Mouse (Mus musculus) erythroblast, adult 5-6 weeks (primary cell): ENCODE data around the gene Mrpl22. TPM values are rescaled to one million over a fixed set of nuclear protein-coding genes. Genes with fewer than 3 reads are reported as not detected.
"Not testable (repeated sequence)": the region's sequence is repeated elsewhere in the genome, so short reads cannot be mapped to it uniquely, and the experiment has no call there.

Source experiments
- ATAC-seq: replicated peaks from 2 replicates; pipeline ENCODE4 v1.8.0; 2016; ENCODE audit warnings: moderate number of reproducible peaks, mild to moderate bottlenecking, moderate TSS enrichment, inconsistent platforms; ENCODE audit not compliant: poor library complexity, low FRiP score, severe bottlenecking
- total RNA-seq, 2 experiments: library from RNA; stranded (forward) in 1 of 2; stranded (reverse) in 1 of 2; fragments of 150-400 nt in 1 of 2; fragments of 200-764, 138-1000 nt in 1 of 2; gene quantifications; 2 replicates each; pipeline versions ENCODE4 v1.2.3 to v1.2.4; 2015 to 2017; ENCODE audit warnings: low replicate concordance in 2 of 2

Mrpl22 gene
- total RNA-seq, 2 experiments from 2014 or later, result 7.5 to 27.7 TPM

- ATAC-seq, result peak; percentile 86
These were observed 8.1 kb downstream of the Mrpl22 start for GRCm38 (mm10) chr11:58179563-58179962.

DNA sequence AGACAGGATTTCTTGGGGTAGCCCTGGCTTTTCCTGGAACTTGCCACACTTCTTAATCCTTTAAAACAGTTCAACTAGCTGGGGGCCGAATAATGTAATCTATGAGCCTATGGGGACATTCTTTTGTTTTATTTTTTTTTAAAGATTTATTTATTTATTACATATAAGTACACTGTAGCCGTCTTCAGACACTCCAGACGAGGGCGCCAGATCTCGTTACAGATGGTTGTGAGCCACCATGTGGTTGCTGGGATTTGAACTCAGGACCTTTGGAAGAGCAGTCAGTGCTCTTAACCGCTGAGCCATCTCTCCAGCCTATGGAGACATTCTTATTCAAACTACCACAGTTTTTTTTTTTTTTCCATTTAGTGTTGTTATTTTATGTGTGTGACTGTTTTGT lies 8.5 kb downstream of the Mrpl22 start:
- ATAC-seq, result peak; percentile 33; the same call in 1 of the 2 replicates

- ATAC-seq, result no peak
These were observed 9.3 kb downstream of the Mrpl22 start for GRCm38 (mm10) chr11:58180756-58181155.

DNA sequence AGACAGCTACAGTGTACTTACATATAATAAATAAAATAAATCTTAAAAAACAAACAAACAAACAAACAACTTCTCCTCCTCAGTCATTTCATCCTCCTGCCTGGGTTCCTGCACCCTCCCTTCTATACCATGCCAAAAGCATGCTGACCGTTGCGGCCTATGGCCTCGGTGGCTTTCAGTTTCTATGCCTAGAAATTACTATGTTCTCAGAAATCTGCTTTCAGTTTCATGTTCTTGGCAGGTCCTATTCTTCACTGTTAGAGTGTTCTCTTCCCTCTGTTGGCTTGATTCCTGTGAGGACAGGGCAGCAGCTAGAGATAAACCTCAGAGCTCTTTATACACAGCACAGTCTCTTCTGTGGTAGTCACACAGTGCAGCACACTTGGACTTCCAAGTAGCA lies 12.1 kb downstream of the Mrpl22 start:
- no peak for ATAC-seq

GRCm38 (mm10) chr11:58189675-58190074 lies 18.2 kb downstream of the Mrpl22 start:
- no peak for ATAC-seq

DNA sequence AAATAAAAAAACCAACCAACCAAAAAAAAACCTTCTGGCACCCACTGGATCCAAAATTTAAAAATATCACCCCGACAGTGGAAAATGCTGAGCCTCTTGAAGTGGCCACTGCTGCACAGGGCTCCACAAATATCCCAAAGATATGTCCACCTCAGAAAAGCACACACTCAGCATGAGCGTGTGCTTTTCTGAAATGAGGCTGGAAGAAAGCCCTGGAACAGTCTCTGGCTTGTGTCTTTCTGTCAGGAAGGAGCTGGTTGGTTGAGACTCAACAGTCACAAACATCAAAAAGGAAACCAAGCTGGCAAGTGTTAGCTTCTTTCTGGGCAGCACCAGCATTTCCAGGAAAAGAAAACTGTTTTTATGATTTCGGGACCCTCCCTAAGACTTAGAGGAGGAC lies 21.9 kb downstream of the Mrpl22 start:
- ATAC-seq, result no peak

DNA sequence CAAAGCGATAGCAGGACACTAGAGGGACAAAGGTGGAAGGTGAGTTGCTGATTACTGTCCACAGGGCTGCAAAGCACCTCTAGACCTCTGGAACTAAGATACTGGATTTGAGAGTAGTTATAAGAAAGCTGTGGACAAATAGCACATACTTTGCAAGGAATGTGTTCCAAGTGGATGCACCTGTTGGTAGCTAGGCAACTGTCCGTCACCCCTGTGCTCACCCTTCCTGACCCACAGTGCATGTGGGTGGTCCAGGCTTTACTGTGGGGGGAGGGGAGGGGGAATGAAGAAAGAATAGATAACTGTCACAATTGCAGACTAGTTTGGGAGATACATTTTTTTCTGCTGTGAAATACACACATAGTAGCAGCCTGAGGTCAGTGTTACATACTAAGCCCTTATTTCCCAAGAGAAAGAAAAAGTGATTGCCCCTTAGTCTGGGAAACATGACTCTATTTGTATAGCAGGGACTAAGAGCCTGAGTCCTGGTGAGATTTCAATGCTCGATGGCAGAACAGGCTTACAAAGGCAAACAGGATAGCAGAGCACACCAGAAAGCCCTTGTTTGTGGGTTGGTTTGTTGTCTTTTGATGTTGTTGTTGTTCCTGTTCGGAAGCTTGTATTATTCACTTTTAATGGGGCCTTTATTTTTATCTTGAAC lies 22.5 kb downstream of the Mrpl22 start:
- ATAC-seq, result no peak

GRCm38 (mm10) chr11:58198663-58199062 lies 27.2 kb downstream of the Mrpl22 start:
- no peak for ATAC-seq

DNA sequence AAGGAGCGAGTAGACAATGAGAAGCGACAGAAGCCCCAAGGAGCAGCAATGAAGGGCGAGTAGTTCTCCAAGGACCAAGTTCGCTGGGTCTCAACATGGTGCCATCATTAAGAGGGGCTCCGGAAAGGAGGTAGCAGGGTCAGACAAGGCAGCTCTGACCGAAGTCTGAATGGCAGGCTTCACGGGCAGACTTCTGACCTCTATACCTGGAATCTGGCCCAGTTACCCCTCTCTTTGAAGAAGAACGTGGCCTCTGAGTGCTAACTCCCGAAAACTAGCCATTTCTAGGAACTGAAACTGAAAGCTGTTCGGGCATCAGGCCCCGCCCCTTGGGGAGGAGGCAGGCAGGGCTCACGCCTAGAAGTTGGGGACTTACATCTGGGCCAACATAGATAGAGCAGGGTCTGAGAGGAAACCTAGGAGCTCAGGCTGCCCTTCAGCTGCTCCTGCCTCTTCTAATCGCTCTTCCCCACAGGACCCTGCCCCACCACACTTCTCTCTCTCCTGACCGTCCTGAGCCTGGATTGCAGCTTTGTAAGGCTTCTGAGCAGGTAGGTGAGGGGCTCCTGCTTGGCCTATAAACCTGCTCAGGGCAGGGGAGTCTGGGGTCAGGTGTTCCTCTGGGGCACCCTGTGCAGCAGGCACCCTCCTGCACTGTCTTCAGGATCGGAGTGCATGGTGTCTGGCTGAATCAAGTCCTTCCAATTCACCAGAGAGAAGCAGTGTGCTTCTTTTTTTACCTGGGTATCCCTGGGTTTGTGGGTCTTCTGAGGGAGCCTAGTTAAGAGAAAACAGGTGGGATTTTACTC lies 28.0 kb downstream of the Mrpl22 start, which contains the start of the genes Igtp and Irgm2:
TSS of gene Igtp (plus strand) at position 328 of the 809 bp plus-strand sequence.
TSS of gene Irgm2 (plus strand) at position 390 of the 809 bp plus-strand sequence.
- ATAC-seq, result peak; percentile 98

DNA sequence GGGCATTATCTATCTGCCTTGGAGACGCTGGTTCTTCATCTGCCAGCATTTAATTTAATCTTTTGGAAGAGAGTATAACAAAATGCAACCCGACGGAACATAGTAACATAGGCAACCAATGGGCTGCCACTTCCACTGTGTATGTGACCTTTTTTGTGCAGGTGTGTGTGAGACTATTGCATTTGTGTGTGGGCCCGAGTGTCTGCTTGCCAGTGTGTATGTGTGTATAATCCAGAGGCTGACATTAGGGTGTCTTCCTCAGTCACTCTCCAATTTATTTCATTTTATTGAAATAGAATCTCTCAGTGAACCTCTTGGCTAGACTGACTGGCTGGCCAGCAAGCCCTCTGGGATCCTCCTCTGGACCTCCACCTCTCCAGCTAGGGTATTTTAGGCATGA lies 28.8 kb downstream of the Mrpl22 start:
- ATAC-seq, result no peak

DNA sequence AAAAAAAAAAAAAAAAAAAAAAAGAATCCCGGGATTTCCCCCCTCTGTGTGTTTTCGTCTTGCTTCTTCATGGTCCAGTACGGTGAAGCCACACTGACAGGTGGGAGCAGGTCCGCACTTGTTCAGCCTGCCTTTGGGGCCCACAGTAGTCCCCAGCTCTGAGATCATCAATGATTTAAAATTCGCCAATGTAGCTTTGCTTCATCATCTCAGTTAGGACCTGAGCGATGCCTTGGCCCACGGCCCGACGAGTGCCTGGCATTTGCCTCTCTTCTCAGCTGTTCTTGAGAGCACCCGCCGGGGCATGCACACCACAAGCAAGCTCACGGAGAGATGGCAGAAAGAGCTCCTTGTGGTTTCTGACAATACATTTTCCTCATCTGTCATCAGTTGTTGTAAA lies 29.6 kb downstream of the Mrpl22 start:
- no peak for ATAC-seq

DNA sequence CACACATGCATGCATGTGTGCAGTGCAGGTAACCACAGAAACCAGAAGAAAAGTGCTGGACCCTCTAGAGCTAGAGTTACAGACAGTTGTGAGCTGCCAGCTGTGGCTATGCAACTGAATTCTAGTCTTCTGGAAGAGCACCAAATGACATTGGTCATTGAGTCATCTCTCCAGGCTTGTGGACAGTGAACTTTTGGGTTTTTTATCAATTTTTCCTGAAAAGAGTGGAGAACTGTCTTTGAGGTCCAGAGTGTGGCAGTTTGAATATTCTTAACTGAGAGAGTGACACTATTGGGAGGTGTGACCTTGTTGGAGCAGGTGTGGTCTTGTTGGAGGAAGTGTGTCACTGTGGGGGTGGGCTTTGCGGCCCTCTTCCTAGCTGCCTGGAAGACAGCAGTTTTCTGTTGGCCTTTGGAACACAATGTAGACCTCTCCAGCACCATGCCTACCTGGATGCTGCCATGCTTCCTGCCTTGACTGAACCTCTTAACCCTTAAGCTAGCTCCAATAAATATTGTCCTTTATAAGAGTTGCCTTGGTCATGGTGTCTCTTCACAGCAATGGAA lies 38.9 kb downstream of the Mrpl22 start:
- no peak for ATAC-seq

GRCm38 (mm10) chr11:58211062-58211681 lies 39.7 kb downstream of the Mrpl22 start:
- ATAC-seq, result no peak

- ATAC-seq, result no peak
These were observed 40.2 kb downstream of the Mrpl22 start for GRCm38 (mm10) chr11:58211682-58212067.

DNA sequence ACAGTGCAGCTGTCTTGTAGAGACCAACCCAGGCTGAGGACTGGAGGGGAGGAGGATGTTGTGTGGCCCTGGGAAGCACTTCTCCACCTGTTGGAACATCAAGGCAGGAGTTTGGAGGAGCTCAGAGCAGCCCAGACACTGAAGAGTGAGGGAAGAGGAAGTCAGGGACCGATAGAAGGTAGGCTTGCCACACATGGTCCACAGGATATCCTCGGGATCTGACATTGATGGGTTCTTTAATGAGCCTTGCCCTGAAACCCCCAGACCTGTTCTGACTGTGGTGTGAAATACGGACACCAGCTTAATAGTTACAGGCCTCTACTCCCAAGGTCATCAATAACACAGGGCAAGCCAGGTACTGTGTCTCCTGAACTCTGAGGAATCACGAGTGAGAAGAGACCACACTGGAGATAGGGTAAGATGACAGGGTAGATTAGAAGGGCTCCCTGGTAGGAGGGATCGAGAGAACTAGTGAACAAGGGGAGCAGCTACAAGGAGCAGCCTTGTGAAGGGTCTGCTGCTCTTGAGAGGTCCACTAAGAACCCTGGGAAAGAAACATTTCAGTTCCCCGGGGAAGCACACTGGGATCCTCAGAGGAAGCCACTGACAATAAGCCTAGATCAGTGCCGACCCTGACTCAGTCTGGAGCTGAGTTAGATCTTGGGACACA lies 42.3 kb downstream of the Mrpl22 start:
- ATAC-seq, result 0 out of 2 replicates have a peak, but pooled peaks have one; percentile 24

DNA sequence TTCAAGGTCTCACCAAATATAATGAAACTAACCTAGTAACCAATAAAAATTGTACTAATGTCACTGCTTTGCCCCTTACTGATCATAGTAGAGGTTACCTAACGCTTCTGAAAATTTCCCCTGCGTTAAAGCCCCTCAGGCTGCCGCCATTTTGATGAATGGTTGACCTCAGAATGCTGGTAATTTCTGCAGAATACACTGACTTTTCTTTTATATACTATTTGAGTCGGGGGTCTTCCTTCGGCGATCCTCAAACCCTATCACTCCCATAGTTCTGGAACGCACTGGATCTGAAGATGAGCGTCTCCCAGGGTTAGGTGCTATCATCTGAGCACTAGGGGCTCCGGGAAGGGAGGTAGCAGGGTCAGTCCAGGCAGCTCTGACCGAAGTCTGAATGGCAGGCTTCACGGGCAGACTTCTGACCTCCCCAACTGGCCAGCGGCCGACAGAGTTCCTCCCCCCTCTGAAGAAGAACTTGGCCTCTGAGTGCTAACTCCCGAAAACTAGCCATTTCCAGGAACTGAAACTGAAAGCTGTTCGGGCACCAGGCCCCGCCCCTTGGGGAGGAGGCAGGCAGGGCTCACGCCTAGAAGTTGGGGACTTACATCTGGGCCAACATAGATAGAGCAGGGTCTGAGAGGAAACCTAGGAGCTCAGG lies 43.1 kb downstream of the Mrpl22 start:
- ATAC-seq, result peak; percentile 96

DNA sequence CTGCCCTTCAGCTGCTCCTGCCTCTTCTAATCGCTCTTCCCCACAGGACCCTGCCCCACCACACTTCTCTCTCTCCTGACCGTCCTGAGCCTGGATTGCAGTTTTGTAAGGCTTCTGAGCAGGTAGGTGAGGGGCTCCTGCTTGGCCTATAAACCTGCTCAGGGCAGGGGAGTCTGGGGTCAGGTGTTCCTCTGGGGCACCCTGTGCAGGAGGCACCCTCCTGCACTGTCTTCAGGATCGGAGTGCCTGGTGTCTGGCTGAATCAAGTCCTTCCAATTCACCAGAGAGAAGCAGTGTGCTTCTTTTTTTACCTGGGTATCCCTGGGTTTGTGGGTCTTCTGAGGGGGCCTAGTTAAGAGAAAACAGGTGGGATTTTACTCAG lies 43.6 kb downstream of the Mrpl22 start:
- not testable (repeated sequence) for ATAC-seq

- ATAC-seq, result no peak
These were observed 44.4 kb downstream of the Mrpl22 start for GRCm38 (mm10) chr11:58215814-58216213.

GRCm38 (mm10) chr11:58216823-58217222 lies 45.4 kb downstream of the Mrpl22 start:
- no peak for ATAC-seq
